Mouse (Mus musculus) mouse embryonic stem cell (cell line): ENCODE data around the gene Spata21.
"Not testable (repeated sequence)": the region's sequence is repeated elsewhere in the genome, so short reads cannot be mapped to it uniquely, and the experiment has no call there.

Experiments
- in situ Hi-C, 2 experiments: fragments of 300-500 bp; cut with MboI; formaldehyde crosslinking; loops; 1 replicate in 1 of 2; 3 replicates in 1 of 2; pipeline ENCODE4 v1.14.3; 2019 to 2020; ENCODE audit warnings: low sequenced_read_pairs in 2 of 2, low pct_unique_long_range_greater_than_20kb in 1 of 2, mixed read lengths in 1 of 2; ENCODE audit not compliant: unreplicated experiment in 1 of 2

Gene Spata21

DNA sequence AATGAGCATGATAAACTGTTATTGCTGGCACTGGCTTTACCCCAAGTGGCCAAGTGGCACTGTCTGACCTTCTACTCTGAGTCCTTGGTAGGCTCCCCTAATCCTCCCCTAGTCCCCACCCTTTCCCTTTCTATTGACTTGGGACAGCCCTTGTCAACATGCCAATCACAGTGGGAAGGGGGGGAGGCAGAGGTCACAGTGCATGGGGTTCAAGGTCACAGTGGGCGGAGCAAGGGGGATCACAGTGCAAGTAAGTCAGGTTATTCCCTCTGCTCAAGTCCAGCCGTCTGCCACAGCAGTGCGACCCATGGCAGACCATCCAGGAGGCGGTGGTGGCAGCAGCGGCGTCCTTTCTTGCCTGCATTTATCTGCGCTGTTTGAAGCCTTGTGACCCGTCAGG lies 27.3 kb downstream of the Spata21 start:
- in situ Hi-C loops = no loop called here

DNA sequence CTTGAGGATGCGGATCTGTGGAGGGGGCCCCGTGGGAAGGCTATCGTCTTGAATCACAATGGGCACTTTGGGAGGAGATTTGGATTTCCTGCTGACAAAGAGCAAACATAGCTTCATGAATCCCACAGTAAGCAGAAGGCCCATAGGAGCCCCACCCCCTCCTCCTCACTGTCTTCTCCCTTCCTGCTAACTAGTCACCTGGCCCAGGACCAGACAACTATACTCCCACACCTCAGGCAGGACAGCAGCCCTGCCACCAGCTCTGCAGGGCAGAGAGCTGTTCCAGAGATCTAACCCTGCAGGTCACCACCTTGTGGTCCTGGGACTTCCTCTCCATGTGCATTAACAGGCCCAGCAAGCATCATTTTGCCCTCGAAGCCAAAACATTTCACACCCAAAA lies 30.6 kb downstream of the Spata21 start:
- in situ Hi-C loops = no loop called here

DNA sequence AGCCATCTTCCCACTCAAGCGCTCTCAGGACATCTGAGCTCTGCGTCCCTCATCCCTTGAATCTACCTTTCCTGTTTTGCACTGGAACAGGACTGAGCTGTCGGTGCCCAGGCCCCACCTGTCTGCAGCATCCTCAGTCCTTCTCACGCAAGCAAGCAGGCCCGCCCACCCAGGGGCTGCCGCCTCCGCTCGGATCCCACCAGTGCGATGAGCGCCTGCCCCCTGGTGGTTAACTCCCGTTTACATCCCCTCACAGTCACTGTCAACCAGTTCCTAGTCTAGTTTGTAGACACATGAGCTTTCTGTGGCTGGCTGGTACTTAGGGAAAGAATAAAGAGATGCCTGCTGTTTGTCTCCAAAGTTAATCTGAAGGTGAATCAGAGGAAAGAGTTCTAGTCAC lies 32.6 kb downstream of the Spata21 start:
- in situ Hi-C loops = no loop called here

- in situ Hi-C loops = no loop called here
Observed at GRCm38 (mm10) chr4:141122663-141123062, 34.5 kb downstream of the Spata21 start.

- in situ Hi-C loops = no loop called here
Observed at GRCm38 (mm10) chr4:141123065-141123464, 34.9 kb downstream of the Spata21 start.

GRCm38 (mm10) chr4:141129190-141129710 lies 41.1 kb downstream of the Spata21 start:
- in situ Hi-C loops = no loop called here

- in situ Hi-C loops = no loop called here
Observed at GRCm38 (mm10) chr4:141130704-141131342, 42.7 kb downstream of the Spata21 start.

GRCm38 (mm10) chr4:141131531-141132061 lies 43.5 kb downstream of the Spata21 start:
- in situ Hi-C loops = no loop called here

GRCm38 (mm10) chr4:141132191-141132590 lies 44.1 kb downstream of the Spata21 start:
- in situ Hi-C loops = no loop called here

DNA sequence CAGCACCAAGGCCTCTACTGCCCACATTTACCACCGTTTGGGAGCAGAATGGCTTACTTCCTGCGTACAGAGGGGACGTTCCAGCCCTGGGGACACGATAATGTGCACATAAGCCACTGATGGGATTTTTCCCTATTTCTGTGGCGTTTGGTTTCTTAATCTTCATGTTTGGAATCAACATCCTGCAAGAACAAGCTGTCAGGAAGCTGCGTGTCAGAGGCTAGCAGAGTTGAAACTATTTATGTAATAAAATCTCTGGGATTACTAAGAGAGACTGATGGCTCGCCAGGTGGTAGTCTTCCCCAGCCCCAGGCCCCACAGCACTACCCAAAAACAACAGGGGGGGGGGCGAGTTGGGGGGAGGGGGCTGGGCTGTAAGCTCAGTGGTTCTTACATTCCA lies 45.1 kb downstream of the Spata21 start:
- in situ Hi-C loops = no loop called here

GRCm38 (mm10) chr4:141134031-141134441 lies 45.9 kb downstream of the Spata21 start:
- in situ Hi-C loops = no loop called here

DNA sequence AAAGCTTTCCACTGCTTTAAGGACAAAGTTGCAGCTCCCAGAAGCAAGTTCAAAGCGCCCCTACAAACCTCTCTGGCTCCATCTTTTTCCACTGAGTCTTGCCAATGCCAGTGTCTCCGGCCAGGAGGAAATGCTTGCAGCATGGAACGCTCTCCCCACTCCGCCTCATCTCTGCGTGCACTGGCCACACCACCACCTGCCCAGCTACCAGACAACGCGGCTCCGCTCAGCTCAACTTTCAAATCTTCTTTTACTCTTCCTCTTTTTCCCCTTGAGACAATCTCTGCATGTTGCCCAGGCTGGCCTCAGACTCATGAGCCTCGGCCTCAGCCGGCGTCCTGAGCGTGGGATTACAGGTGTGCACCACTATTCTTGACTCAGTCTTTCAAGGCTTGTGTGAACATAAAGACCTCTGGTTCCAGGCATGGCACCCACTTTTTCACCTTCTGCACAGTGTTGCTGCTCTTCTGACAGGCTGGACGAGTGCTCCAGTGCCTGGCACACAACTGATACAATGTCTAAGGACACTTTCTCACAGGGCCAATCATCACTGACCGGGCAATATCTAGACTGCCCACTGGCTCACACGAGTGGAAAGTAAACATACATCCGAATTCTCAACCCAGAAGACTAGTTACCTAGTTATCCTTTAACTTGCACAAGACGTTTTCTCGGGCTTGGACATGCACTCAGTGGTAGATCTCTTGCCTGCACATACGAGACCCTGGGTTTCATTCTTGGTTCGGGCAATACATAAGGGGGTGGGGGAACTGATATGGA lies 46.8 kb downstream of the Spata21 start:
- in situ Hi-C loops = no loop called here

DNA sequence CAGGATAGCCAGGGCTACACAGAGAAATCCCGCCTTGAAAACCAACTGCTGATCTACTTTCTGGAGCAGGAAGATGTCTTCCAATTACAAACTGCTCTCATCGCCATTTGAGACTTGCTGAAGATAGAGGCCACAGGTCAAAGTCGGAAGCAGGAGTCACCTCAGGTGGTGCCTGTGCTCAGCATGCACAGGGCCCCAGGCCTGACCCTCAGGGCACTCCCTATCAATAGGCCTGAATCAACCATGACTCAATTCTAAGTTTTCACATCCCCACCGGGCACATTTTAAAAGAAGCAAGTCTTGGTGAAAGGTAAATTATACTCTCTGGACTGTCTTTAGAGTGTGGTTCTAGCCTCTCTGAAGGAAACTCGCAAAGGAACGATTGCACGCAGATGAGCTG lies 48.0 kb downstream of the Spata21 start:
- in situ Hi-C loops = no loop called here

GRCm38 (mm10) chr4:141137740-141138139 lies 49.6 kb downstream of the Spata21 start:
- in situ Hi-C loops = not testable (repeated sequence)

DNA sequence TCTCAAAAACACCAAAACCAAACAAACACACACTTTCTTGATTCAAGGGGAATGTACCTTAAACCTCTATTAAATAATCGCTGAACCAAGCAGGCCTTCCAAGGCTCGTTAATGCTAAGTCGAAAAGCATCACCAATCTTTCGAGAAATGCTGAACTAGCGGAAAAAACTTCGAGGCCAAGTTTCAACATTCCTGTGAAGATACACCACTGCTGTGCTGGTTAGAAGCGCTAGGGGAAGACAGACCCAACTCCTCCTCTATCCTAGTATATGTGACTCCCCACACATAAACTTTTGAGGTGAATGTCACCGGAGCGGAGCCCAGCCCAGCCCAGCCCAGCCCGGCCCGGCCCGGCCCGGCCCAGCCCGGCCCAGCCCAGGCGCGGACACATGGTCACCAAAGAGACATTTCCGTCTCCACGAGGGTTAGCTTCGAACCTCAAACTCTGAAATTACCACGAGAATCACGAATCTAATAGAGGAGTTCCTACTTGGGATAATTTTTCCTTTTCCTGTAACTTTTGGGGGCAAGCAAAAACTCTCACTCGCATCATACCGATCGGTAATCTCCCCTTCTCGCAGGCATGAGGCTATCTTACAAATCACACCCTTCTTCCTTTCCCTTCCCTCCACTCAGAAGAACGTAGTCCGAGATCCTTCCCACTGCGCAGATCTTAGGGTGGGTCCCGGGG lies 50.4 kb downstream of the Spata21 start:
- in situ Hi-C loops = no loop called here

DNA sequence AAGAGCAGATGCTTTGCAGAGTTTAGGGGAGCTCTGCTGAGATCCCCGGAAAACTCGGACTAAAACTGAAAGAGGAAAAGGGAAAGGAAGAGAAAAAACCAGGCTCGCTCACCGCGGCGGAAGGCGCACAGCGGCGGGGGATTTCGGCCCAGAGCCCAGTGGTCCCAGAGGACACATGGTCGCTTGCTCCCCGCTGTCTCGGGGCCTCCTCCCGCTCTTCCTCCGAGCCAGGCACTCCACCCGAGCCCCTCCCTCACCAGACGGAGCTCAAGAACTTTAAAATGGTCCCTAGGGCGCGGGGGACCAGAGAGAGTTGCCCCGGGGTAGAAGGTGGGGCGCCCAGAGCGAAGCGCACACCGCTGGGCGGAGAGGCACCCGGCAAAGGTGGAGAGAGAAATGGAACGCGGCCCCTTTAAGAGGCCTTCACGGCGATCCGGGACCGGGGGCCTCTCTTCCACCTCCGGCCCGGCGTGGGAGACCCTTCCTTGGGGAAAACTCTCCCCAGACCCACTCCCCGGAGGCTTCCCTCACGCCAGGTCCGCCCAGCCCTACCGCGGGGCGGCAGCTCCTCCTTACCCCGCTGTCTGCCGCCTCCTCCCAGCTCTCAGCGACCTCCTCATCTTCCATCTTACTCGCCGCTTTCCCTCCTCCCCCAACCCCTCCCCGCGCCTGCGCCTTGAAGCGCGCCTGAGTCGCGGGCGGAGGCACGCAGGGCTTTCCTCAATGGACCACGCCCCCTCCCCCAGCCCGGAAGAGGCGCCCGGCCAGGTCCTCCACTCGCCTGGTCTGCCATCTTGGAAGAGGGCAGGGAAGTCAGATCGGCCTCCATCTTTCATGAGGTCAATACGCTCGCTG lies 51.2 kb downstream of the Spata21 start, which contains the start of gene Szrd1:
Gene Szrd1, minus strand, starts transcription at position 660 of the 855 bp plus-strand sequence.
- in situ Hi-C loops = no loop called here

- in situ Hi-C loops = not testable (repeated sequence)
Observed at GRCm38 (mm10) chr4:141140354-141140753, 52.2 kb downstream of the Spata21 start.

DNA sequence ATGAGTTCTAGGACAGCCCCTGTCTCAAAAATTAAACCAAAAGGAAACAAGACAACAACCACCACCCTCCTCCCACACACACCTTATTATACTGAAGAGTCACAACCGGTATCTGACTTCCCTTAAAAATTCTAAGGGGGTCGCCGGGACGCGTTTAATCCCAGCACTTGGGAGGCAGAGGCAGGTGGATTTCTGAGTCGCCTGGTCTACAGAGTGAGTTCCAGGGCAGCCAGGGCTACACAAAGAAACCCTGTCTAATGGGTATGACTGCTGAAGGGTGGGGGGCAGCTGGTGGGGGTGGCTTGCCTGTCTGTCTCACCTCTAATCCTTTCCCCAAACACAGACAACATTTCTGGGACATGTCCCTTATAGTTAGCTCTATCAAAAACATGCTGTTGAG lies 52.8 kb downstream of the Spata21 start:
- in situ Hi-C loops = no loop called here
